Mouse (Mus musculus) liver, adult 2 months (tissue): ENCODE measurements at regions not wholly inside any gene's neighbourhood (a gene's known extent, or its start where the extent isn't known, plus 50 kb on each side); places are given as distances from the start of the nearest gene placed in this dataset.

Source experiments
- CTCF ChIP-seq: fragments of 200-500 bp; IDR thresholded peaks from 2 replicates; pipeline ENCODE4 v1.5.1; 2011; ENCODE audit warnings: low read depth, low read length, control low read depth
- POLR2A ChIP-seq: fragments of 200-500 bp; IDR thresholded peaks from 2 replicates; pipeline ENCODE4 v1.6.1; 2011; ENCODE audit warnings: low read length, control low read depth; ENCODE audit not compliant: insufficient read depth; ENCODE audit errors: extremely low read depth

GRCm38 (mm10) chr14:80516626-80517025 is 532.7 kb downstream of the Olfm4 start:
- TF ChIP-seq POLR2A (no peak), CTCF (no peak)
